Mouse (Mus musculus) kidney, adult 9 months (tissue): ENCODE data around the gene Inpp5a.
A peak's percentile ranks its signal among the peaks of the same experiment; 100 is the strongest.
"Not testable (repeated sequence)": the region's sequence is repeated elsewhere in the genome, so short reads cannot be mapped to it uniquely, and the experiment has no call there.

Experiments
- DNase-seq: peaks from one replicate; pipeline ENCODE4 v3.0.0; 2022

The Inpp5a gene

DNA sequence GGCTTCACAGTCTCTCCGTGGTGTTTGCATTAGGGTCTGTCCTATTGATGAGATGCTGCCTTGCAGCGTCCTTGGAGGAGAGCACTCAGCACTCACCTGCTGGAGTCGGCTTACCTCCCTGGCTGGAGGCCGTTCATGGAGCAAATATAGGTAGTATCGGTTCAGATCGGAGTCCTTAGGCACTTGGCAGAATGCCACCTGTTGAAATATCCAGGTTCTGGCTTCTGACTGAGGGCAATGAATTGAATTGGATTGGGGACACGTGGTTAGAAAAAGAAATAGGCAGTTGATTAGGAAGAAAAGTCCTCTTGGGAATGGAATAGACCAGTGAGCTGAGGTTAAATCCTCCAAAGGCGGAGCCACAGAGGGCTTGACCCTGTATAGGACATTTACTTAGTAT lies 12.9 kb downstream of the Inpp5a start:
- no peak for DNase-seq

- DNase-seq, result no peak
Measured at GRCm38 (mm10) chr7:139402721-139403120, 13.8 kb downstream of the Inpp5a start.

DNA sequence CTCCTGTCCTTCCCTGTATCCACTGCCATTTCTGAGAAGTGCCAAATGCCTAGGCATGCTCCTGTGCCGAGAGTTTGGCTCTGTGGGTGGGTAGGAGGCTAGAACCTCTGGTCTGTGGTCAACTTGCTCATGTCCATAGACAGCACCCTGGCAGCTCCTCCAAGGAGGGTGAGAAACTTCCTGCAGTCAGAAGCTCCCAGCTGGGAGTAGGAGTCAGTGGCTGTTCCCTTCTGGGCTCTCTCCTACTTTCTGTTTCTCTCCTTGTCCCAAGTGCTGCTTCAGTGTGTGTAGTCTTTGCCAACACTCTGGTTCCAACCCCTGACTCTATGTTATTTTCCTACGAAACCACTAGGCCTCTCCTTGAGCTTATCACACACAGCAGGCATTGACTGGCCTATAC lies 17.7 kb downstream of the Inpp5a start:
- no peak for DNase-seq

- no peak for DNase-seq
Measured at GRCm38 (mm10) chr7:139407966-139408365, 19.1 kb downstream of the Inpp5a start.

DNA sequence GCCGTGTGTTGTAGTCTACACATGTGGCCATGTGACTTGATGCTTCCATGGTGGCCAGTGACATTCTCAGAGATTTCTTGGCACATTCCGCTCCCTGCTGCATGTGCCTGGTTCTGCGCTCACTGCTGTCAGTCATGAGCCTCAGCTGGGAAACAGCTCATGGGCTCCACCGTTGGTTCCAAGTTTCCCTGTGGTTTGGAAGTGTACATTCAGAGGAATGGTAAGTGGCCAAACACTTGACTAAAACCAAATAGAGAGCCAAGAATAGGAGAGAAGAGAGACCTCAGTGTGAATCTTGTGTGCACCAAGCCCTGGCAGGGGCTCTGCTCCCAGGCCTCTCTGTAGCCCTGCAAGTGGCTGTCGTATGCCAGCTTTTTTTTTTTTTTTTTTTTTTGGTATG lies 21.0 kb downstream of the Inpp5a start:
- no peak for DNase-seq

DNA sequence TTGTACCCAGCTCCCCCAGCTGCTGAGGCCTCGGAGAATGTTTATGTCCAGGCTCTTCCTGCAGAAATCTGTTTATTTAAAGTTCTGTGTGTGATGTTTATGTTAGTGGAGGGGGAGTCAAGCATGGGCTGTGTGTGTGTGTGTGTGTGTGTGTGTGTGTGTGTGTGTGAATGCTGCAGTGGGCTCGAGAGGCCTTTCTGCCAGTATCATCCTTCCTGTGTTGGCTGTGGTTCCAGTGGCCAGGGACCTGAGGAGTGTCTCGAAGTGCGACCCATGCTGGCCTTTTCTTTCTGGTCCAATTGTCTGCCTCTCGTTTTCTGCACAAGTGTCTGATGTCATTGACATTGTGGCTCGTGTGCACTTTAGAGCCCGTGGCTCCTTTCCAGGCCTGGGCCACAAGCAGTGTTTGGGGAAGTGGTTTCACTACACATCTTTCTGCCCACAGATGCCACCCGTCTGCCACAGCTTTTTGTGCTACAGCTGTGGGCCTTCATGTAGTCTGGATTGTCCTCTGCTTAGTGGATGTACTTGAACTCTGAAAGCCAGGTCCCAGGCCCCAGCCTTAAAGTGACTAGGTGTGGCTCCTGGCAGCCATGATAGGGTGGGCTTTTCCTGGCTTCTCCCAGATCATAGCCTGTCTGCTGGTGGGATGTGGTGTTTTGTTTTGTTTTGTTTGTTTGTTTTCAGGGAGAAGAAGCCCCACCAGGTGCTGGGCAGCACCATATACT lies 23.5 kb downstream of the Inpp5a start:
- no peak for DNase-seq

DNA sequence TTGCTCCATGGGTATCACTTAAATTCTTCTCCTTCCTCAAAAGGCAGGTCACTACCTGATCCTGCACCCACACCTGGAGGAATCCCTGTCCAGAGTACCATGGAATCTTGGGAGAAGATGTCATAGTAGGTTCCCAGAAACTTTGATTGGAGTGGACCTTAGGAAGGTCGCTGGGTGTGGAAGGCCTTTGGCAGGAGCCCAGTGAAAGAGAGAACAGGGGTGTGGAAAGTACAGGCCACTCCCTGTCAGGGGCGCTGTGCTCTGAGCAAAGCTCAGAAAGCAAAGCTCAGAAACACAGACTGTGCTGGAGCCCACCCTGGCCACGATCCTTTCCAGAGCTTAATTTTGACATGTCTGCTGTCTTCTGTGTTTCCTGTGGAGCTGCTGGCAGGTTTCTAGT lies 24.5 kb downstream of the Inpp5a start:
- no peak for DNase-seq

- DNase-seq, result no peak
Measured at GRCm38 (mm10) chr7:139415616-139416225, 26.8 kb downstream of the Inpp5a start.

DNA sequence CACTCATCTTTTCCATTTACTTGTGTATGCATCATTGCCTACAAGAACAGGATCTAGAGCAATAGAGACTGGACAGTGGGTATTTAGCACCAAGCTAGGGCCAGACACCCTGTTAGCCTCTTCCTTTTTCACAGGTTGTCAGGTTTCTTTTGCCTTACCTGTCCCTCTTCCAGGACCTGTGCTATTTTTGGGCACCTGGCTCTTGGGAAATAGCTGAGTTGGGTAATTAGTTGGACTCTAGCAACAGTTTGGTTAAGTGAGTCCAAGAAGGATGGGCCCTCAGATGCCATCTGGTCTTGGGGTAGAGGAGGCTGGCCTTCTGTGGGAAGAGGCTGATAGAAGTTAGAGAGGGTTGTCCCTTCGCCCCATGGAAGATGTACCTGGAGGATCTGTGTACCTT lies 29.5 kb downstream of the Inpp5a start:
- DNase-seq, result no peak

GRCm38 (mm10) chr7:139422827-139423226 lies 33.9 kb downstream of the Inpp5a start:
- no peak for DNase-seq

DNA sequence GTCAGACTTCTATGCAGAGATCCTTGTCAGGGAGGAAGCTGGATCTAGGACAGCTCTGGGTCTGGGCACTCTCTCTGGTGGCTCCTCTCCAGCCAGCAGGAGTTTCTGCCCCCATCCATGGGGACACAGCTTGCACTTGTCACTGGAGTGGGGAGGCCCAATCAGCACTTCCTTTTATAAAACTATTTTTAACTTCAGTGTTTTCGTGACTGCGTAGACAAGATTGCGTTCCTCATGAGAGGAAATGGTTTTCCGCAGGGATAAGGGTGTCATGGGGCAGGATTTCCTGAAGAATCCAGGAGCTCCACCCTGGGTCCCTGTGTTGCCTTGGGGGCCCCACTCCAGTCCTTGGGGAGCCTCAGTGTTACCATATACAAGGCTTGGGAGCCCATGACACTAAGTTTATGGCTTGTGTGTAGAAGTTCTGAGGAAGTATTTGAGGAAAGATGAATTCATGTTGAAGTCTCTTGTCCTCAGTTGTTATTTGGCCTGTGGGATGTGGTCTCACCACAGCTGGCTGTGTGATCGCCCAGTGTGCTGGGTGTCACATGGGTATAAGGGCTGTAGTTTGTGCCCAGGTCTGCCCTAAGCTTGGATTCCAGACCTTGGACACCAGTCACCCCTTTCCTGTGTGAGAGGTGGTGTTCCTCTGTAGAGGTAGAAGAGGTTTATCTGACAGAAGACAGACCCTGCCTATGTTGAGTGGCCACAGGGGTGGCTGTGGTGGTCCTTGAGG lies 45.4 kb downstream of the Inpp5a start:
- DNase-seq, result peak; percentile 80

GRCm38 (mm10) chr7:139434931-139435330 lies 46.0 kb downstream of the Inpp5a start:
- not testable (repeated sequence) for DNase-seq

DNA sequence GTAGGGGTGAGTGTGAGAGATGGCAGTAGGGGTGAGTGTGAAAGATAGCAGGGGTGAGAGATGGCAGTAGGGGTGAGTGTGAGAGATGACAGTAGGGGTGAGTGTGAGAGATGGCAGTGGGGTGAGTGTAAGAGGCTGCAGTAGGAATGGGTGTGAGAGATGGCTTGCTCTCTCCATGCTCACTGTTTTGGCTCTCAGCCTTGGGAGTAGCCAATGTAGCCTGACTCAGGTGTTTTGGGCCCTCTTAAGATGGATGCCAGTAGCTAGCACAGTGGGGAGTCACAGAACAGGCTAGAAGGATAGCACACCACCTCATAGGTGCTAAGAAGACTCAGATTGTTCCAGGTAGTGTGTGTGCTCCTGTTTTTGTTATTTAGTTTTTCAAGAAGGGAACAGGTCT lies 46.8 kb downstream of the Inpp5a start:
- no peak for DNase-seq

DNA sequence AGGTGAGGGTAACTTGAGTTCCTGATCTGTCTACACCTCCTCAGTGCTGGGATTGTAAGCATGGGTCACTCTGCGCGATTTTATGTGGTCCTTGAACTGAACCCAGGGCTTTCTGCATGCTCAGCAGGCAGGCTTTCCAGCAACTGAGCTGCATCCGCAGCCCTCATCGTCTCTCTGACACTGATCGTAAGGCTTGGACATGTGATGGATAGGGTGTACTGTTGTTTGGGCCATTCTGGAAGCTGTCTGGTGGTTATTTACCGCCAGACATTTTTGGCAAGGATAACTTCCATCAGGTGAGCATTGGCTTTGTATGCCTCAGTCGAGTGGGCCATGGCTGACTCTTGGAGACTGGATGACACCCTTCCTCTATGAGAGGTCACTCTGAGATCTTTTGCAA lies 48.0 kb downstream of the Inpp5a start:
- DNase-seq, result no peak

DNA sequence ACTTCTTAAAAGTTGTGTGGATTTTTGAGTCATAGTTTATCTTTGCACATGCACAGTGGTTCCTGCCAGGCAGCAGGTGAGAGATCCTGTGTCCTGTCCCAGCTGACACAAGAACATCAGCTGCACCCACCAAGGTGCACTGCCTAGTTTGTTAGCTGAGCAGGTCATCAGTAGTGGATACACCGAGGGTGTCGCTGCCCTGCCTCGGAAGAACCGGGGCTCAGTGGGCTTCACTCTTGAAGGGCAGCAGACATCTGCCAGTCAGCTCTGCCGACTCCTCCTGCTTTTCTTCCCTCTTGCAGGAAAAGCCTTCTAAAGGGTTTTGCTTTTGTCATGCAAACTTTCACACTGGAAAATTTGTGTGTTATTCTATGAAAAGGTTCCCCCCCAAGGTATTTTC lies 48.6 kb downstream of the Inpp5a start:
- DNase-seq, result no peak

DNA sequence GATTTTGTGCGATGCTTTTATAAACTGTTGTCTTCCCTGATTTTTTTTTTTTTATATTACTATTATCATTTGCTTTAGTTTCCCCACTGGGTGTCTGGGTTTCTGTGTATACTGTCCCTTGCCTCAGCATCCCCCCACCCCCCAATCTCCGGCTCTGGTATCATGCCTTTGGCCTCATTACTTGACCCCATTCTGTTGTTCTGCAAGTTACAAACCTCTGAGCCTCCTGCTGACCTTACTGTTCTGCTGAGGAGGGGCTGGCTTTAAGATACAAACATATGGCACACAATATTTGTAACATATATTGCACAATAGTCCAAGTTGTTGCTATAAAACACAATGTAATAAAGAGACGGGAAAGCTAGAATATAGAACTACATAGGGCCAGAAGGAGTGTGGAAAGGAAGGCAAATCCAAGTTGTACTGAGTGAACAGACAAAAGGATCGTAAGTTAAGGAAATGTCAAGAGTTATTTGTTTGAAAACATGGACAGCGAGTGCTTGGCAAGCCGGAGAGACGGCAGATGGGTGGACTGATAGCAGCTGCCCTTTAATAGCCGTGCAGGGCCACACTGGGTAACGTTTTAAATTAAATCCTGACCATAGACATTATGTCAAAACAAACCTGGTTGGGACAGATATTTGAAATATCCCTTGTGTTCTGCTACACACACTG lies 49.2 kb downstream of the Inpp5a start:
- no peak for DNase-seq

DNA sequence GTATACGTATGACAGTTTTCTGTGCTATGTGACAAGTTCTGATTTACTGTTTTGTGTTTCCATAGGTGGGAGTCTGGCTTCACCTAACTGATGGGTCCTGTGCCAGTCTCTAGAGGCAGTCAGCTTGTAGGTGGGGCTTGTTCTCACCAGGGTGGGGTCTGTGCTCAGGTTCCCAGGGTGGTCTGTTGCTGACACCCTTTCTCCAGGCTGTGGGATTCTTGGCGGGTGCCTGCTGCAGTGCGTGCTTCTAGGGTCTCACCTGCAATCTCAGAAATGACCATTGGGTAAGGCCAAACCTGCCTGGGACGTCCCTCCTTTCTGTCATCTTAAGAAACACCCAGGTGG lies 49.7 kb downstream of the Inpp5a start:
- DNase-seq, result no peak

DNA sequence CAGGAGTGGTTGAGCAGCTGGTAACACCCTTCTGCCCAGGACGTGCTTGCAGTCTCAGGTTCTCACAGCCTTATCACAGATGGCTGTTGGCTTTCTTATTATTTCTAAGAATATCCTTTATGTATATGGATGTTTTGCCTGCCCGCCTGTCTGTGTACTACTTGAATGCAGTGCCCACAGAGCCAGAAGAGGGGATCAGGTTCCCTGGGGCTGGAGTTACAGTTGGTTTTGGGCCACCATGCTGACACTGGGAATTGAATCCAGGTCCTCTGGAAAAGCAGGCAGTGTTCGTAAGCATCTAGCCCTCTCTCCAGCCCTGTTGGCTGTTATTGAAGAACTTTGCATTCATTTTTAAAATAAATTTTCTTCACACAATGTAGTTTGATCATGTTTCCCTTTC lies 50.1 kb downstream of the Inpp5a start:
- no peak for DNase-seq

DNA sequence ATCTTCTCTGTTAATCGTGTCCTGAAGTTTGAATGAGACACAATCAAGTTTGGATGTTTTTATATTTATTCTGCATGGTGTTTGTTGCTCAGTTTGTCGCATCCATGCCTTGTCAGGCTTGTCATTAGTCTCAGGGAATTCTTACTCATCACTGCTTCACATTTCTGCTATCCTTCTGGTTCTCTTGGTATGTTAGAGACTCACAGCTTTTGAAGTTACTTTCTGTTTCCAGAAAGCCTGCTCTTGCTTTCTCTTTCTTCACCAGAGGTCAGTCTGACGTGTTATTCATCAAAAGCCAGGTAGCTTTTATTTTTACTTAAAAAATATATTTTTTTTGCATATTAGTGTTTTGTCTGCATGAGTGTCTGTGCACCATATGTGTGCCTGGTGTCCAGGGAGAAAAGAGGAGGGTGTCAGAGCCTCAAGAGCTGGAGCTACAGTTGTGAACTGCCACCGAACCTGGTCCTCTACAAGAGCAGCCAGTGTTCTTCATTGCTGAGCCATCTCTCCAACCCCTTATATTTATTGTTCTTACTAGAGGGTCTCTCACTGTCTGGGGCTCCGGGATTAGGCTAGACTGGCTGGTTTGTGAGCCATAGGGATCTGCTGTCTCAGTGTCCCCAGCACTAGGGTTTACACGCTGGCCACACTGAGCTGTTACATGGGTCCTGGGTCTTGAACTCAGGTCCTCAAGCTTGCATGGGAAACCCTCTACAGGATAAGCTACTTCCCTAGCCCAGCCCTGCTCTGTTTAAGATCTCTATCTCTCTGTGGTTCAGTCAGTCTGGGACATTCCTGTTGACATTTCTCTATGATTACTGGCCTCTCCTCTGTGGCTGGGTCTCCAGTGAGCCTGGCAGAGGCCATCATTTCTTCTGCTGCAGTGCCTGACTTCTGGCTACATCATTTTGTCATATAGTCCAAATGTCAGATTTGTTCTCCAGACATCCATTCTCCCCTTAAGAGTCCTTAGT lies 51.3 kb downstream of the Inpp5a start:
- DNase-seq, result no peak

DNA sequence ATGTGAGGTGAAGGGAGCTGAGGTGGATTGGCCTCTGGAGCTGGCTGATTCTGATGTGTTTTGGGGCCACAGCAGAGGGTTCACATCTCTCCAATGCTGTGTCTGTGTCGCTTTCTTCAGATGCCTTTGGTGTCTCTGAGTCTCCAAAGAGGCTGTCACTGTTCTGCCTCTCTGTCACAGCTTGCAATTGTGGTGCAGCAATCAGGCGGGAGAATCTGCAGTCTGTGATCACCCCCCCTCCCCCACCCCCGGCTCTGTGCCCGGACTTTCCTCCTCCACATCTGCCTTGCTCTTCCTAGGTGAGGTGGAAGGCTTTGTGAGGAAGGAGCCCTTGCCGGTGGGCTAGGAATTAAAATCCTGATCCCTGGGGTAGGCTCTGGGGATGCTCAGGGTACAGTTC lies 52.1 kb downstream of the Inpp5a start:
- DNase-seq, result no peak

- peak; percentile 34 for DNase-seq
Measured at GRCm38 (mm10) chr7:139441761-139442211, 52.9 kb downstream of the Inpp5a start.

- no peak for DNase-seq
Measured at GRCm38 (mm10) chr7:139445621-139446020, 56.7 kb downstream of the Inpp5a start.
